Mouse (Mus musculus) neural tube, embryonic 14.5 days (tissue): ENCODE measurements around the gene Bmp2k. TPM values are rescaled to one million over a fixed set of nuclear protein-coding genes. Genes with fewer than 3 reads are reported as not detected.

Experiments
- ATAC-seq: fragments of 200-750 bp; cut with Nextera tagmentation; 2 replicates; pipeline ENCODE4 v1.8.0; 2017; ENCODE audit warnings: low read depth, mild to moderate bottlenecking, moderate TSS enrichment, moderate library complexity
- H3K27ac ChIP-seq: fragments of 300-500 bp; sonication (generic); 2 replicates; pipeline ENCODE4 v1.5.1; 2014; ENCODE audit warnings: low read depth, mild to moderate bottlenecking, control low read depth, low read length, moderate library complexity, mixed read lengths
- H3K27me3 ChIP-seq: fragments of 300-500 bp; sonication (generic); 2 replicates; pipeline ENCODE4 v1.6.1; 2014; ENCODE audit warnings: low read length; ENCODE audit not compliant: control insufficient read depth, insufficient read depth
- H3K36me3 ChIP-seq: fragments of 300-500 bp; sonication (generic); 2 replicates; pipeline ENCODE4 v1.6.1; 2014; ENCODE audit warnings: low read length, mixed read lengths; ENCODE audit not compliant: control insufficient read depth, insufficient read depth
- H3K4me1 ChIP-seq: fragments of 300-500 bp; sonication (generic); 2 replicates; pipeline ENCODE4 v1.6.1; 2014; ENCODE audit warnings: low read length; ENCODE audit not compliant: control insufficient read depth, insufficient read depth
- H3K4me2 ChIP-seq: fragments of 300-500 bp; sonication (generic); 2 replicates; pipeline ENCODE4 v1.6.1; 2014; ENCODE audit warnings: mild to moderate bottlenecking, low read depth, low read length, control low read depth
- H3K4me3 ChIP-seq: fragments of 300-500 bp; sonication (generic); 2 replicates; pipeline ENCODE4 v1.5.1; 2014; ENCODE audit warnings: low read depth, low read length, control low read depth, mixed read lengths
- H3K9ac ChIP-seq: fragments of 300-500 bp; sonication (generic); replicated peaks from 2 replicates; pipeline ENCODE4 v1.6.1; 2014; ENCODE audit warnings: low read depth, mild to moderate bottlenecking, control low read depth, low read length, mixed read lengths
- H3K9me3 ChIP-seq: fragments of 300-500 bp; sonication (generic); 2 replicates; pipeline ENCODE4 v1.6.1; 2016; ENCODE audit warnings: low read length; ENCODE audit not compliant: control insufficient read depth
- WGBS: fragments of 180-500 bp; shearing (Covaris S2); extraction: QIAGEN DNeasy Blood & Tissue Kit; methylation state at CpG from one replicate; pipeline ENCODE4 v1.1.7; 2014; 5-methylcytosine and 5-hydroxymethylcytosine counted together
- polyA plus RNA-seq: library from polyadenylated mRNA; unstranded; fragments of >200 nt; fragmentation: Nextera tagmentation; extraction: Ambion mirVana; gene quantifications from 2 replicates; pipeline ENCODE4 v1.2.1, GENCODE M21; 2014

Gene Bmp2k
- polyA plus RNA-seq, 1 experiment from 2014 or later, result 8.4 TPM

GRCm38 (mm10) chr5:96969705-96970471 is 27.6 kb upstream of the Bmp2k start:
- Histone ChIP-seq H3K36me3 (no peaks in the 10 kb centered on the region), H3K4me3 (no peak overlapping the region), H3K9me3 (no peaks in the 10 kb centered on the region), H3K9ac (no peak overlapping the region), H3K27me3 (no peaks in the 10 kb centered on the region), H3K27ac (no peak overlapping the region), H3K4me1 (no peaks in the 10 kb centered on the region), H3K4me2 (no peak overlapping the region)
- no peak for ATAC-seq
- WGBS, result 46% methylated on average over 7 of the region's 7 CpGs

- no peaks in the 10 kb centered on the region for H3K27me3 ChIP-seq
- H3K9me3 ChIP-seq, result no peaks in the 10 kb centered on the region
- H3K36me3 ChIP-seq, result no peaks in the 10 kb centered on the region
- H3K4me1 ChIP-seq, result no peaks in the 10 kb centered on the region
- ATAC-seq, result no peak
- H3K9ac ChIP-seq, result no peak overlapping the region
- no peak overlapping the region for H3K27ac ChIP-seq
- no peak overlapping the region for H3K4me3 ChIP-seq
- H3K4me2 ChIP-seq, result no peak overlapping the region
Observed at GRCm38 (mm10) chr5:96970472-96970848, 27.0 kb upstream of the Bmp2k start.

- no peaks in the 10 kb centered on the region for H3K27me3 ChIP-seq
- no peak overlapping the region for H3K4me2 ChIP-seq
- 85% methylated on average over 5 of the region's 5 CpGs for WGBS
- H3K4me1 ChIP-seq, result no peaks in the 10 kb centered on the region
- H3K36me3 ChIP-seq, result no peaks in the 10 kb centered on the region
- no peak overlapping the region for H3K9ac ChIP-seq
- no peaks in the 10 kb centered on the region for H3K9me3 ChIP-seq
- no peak overlapping the region for H3K27ac ChIP-seq
- no peak for ATAC-seq
- H3K4me3 ChIP-seq, result no peak overlapping the region
Observed at GRCm38 (mm10) chr5:96972474-96973130, 24.9 kb upstream of the Bmp2k start.

GRCm38 (mm10) chr5:96973714-96974113 is 23.8 kb upstream of the Bmp2k start:
- no peaks in the 10 kb centered on the region for H3K9me3 ChIP-seq
- ATAC-seq, result no peak
- H3K27me3 ChIP-seq, result no peaks in the 10 kb centered on the region
- no peaks in the 10 kb centered on the region for H3K36me3 ChIP-seq
- H3K27ac ChIP-seq, result no peak overlapping the region
- 85% methylated on average over 3 of the region's 3 CpGs for WGBS
- no peak overlapping the region for H3K4me3 ChIP-seq
- H3K9ac ChIP-seq, result no peak overlapping the region
- H3K4me2 ChIP-seq, result no peak overlapping the region
- H3K4me1 ChIP-seq, result no peaks in the 10 kb centered on the region

GRCm38 (mm10) chr5:96974661-96975060 is 22.8 kb upstream of the Bmp2k start:
- ATAC-seq, result no peak
- H3K36me3 ChIP-seq, result no peaks in the 10 kb centered on the region
- H3K27me3 ChIP-seq, result no peaks in the 10 kb centered on the region
- H3K4me2 ChIP-seq, result no peak overlapping the region
- no peak overlapping the region for H3K9ac ChIP-seq
- no peaks in the 10 kb centered on the region for H3K4me1 ChIP-seq
- no peaks in the 10 kb centered on the region for H3K9me3 ChIP-seq
- H3K27ac ChIP-seq, result no peak overlapping the region
- WGBS, result 80% methylated on average over 1 of the region's 1 CpGs
- no peak overlapping the region for H3K4me3 ChIP-seq

- no peaks in the 10 kb centered on the region for H3K27me3 ChIP-seq
- no peaks in the 10 kb centered on the region for H3K9me3 ChIP-seq
- H3K9ac ChIP-seq, result no peak overlapping the region
- no peak overlapping the region for H3K4me2 ChIP-seq
- H3K4me1 ChIP-seq, result no peaks in the 10 kb centered on the region
- 85% methylated on average over 3 of the region's 3 CpGs for WGBS
- no peak overlapping the region for H3K4me3 ChIP-seq
- no peak overlapping the region for H3K27ac ChIP-seq
- no peaks in the 10 kb centered on the region for H3K36me3 ChIP-seq
- no peak for ATAC-seq
Observed at GRCm38 (mm10) chr5:96975112-96975511, 22.4 kb upstream of the Bmp2k start.

GRCm38 (mm10) chr5:96976150-96976549 is 21.3 kb upstream of the Bmp2k start:
- no peak overlapping the region for H3K4me2 ChIP-seq
- no peaks in the 10 kb centered on the region for H3K27me3 ChIP-seq
- H3K36me3 ChIP-seq, result no peaks in the 10 kb centered on the region
- no peaks in the 10 kb centered on the region for H3K9me3 ChIP-seq
- WGBS, result 87% methylated on average over 3 of the region's 3 CpGs
- H3K4me3 ChIP-seq, result no peak overlapping the region
- H3K4me1 ChIP-seq, result 0 out of 2 replicates have a peak, but pooled peaks cover 2% of the 10 kb centered on the region
- no peak overlapping the region for H3K27ac ChIP-seq
- H3K9ac ChIP-seq, result no peak overlapping the region
- ATAC-seq, result no peak

- 0 out of 2 replicates have a peak, but pooled peaks cover 2% of the 10 kb centered on the region for H3K4me1 ChIP-seq
- ATAC-seq, result no peak
- 52% methylated on average over 13 of the region's 13 CpGs for WGBS
- no peak overlapping the region for H3K9ac ChIP-seq
- no peak overlapping the region for H3K4me3 ChIP-seq
- no peaks in the 10 kb centered on the region for H3K27me3 ChIP-seq
- no peak overlapping the region for H3K27ac ChIP-seq
- no peak overlapping the region for H3K4me2 ChIP-seq
- no peaks in the 10 kb centered on the region for H3K36me3 ChIP-seq
- no peaks in the 10 kb centered on the region for H3K9me3 ChIP-seq
Observed at GRCm38 (mm10) chr5:96979296-96980007, 18.0 kb upstream of the Bmp2k start.
